Mouse (Mus musculus) effector memory CD4-positive, alpha-beta T cell, adult 5 months (primary cell): ENCODE results near the gene Chil3. TPM values are rescaled to one million over a fixed set of nuclear protein-coding genes. Genes with fewer than 3 reads are reported as not detected.

Source experiments
- polyA plus RNA-seq: library from polyadenylated mRNA; unstranded; fragments of 100-300 nt; shearing (Covaris generic); gene quantifications from one replicate; pipeline ENCODE4 v1.2.1, GENCODE M21; 2017

The Chil3 gene
- polyA plus RNA-seq, result not detected

DNA sequence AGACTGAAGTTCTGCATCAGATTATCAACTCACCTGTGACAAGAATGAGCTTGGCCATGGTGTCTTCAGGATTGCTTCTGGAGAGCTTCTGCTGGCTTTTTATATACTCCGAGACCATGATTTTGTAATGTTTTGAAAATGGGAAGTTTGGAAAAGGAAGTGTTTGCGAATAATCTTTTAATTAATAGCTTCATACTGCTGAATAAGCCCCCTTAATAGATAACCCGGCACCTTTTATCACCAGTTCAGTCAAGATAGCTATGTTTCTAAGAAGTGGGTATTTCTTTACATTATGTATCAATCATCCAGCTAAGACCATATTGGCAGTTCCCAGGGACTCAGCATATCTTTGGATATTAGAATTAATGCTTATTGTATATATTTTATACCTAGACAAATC, at the start of gene Chil3:
Gene Chil3 (minus strand): TSS at position 101 of the 400 bp plus-strand sequence.

DNA sequence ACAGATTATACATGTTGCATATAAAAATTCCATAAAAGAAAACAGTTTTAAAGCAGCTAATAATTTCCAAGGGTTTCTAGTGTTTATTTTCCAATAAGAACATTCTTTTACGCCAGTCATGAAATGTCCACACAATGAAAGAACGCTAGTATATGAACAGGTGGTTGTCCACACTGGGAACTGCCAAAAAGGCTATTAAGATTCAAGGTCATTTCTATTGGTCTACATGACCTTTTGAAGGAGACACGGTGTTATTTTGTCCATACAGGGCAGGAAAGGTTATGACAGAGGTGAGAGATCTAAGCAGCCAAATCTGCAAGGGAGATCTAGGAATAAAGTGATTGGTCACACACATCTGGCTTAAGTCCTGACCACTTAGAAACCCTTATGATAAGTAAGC, 54.4 kb downstream of the Chil3 start, which contains the start of gene Chia1:
Gene Chia1 (plus strand): TSS at position 301 of the 400 bp plus-strand sequence.

Other genes with a start within 250 kb of the Chil3 start
- 0.51 TPM for gene I830077J02Rik, start 234.9 kb downstream of the Chil3 start, polyA plus RNA-seq
- gene Wdr77, start 208.2 kb downstream of the Chil3 start, polyA plus RNA-seq, result 48.0 TPM
- 248 TPM for gene Atp5f1, start 207.5 kb downstream of the Chil3 start, polyA plus RNA-seq
- gene Ovgp1, start 193.9 kb downstream of the Chil3 start, polyA plus RNA-seq, result 6.1 TPM
- 3.7 TPM for gene Pifo, start 152.9 kb downstream of the Chil3 start, polyA plus RNA-seq
- 2.5 TPM for gene Chil5, start 134.8 kb downstream of the Chil3 start, polyA plus RNA-seq
- 0.25 TPM for gene Chia1, start 54.3 kb downstream of the Chil3 start, polyA plus RNA-seq
- gene Chil4, start 51.9 kb upstream of the Chil3 start, polyA plus RNA-seq, result not detected
- gene Chil6, start 238.6 kb upstream of the Chil3 start, polyA plus RNA-seq, result not detected